Mouse (Mus musculus): ENCODE results near the gene Tesk2.
A peak's percentile ranks its signal among the peaks of the same experiment; 100 is the strongest.

The Tesk2 gene

GRCm38 (mm10) chr4:116712536-116712935, 8.2 kb upstream of the Tesk2 start:
- DNase-seq (ENCODE audit: low spot score in 2 of 2): no peak

DNA sequence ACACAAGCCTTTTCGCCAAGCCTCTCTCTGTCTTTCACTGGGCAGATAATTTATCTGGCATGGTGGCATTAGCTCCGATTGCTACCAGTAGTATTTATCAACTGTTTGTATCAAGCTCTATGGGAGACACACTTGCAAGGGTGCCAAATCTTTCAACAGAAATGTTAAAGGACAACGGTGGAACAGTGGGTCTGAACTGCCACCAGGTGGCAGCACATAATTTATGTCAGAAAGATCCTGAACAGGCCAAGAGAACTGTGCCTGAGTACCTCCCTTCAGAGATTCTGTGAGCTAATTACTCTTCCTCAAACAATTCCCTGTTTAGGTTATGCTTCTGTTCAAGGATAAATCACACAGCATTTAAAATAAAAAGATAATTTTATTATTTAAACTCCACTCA, 1.4 kb upstream of the Tesk2 start:
- peak; percentile 19 to 53 for DNase-seq (ENCODE audit: low spot score in 2 of 2)

- no peak for DNase-seq (ENCODE audit: low spot score in 2 of 2)
Measured at GRCm38 (mm10) chr4:116721098-116721628, 415 bp downstream of the Tesk2 start.

DNA sequence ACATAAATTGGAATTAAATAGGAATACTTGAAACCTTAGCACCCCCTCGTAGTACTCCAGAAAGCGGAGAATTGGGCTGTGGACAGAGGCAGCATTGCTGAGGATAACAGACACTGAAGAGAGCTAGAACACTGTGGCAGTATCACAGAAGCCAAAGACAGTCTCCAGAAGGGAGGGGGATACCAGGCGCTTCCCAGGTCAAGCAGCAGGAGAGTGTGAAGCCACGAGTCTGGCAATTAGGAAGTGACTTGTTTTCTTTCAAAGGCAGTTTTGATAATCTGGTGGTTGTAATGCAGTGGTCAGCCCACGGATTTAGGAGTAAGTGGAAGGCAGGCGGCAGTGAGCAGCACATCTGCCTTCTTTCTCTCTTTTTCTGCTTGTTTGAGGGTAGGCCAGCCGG, 1.5 kb downstream of the Tesk2 start:
- no peak for DNase-seq (ENCODE audit: low spot score in 2 of 2)

GRCm38 (mm10) chr4:116725444-116725843, 4.7 kb downstream of the Tesk2 start:
- no peak for DNase-seq (ENCODE audit: low spot score in 2 of 2)

GRCm38 (mm10) chr4:116727401-116727800, 6.7 kb downstream of the Tesk2 start:
- no peak for DNase-seq (ENCODE audit: low spot score in 2 of 2)

- DNase-seq (ENCODE audit: low spot score in 2 of 2): no peak
Measured at GRCm38 (mm10) chr4:116729532-116729931, 8.8 kb downstream of the Tesk2 start.

DNA sequence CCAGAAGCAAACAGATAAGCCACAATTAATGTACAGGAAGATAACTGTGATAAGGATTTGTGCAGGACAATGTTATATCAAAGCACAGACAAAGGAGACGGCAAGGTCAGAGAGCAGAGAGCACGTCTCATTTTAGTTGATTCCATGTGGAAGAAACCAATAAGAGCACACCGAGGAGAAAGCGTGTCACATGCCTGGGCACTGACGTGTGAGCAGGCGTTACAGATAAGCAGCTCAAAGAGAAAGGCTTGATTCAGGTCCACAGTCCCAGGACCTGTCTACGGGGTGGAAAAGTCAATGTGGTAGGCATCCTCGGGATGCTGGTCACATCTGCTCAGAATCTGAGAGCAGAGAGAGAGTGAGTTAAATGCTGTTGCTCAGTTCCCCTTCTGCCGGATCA, 10.3 kb downstream of the Tesk2 start:
- DNase-seq (ENCODE audit: low spot score in 2 of 2): no peak

- no peak for DNase-seq (ENCODE audit: low spot score in 2 of 2)
Measured at GRCm38 (mm10) chr4:116732355-116732754, 11.6 kb downstream of the Tesk2 start.

DNA sequence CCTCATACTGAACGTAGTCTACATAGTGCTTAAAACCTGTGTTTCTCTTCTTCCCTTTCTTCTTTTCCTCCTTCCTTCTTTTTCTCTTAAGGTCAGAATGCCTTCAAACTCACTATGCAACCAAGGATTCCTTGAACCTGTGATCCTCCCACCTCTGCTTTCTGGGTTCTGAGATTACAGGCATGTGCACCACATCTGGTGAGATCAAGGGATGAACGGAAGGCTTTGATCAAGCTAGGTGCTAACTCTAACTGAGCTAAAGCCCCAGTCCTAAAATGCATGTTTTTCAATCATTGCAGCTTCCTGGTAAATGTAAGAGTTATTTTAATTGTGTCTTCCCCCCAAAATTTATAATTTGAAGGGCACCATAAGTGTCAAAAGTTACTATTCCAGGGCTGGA, 14.2 kb downstream of the Tesk2 start:
- no peak for DNase-seq (ENCODE audit: low spot score in 2 of 2)

DNA sequence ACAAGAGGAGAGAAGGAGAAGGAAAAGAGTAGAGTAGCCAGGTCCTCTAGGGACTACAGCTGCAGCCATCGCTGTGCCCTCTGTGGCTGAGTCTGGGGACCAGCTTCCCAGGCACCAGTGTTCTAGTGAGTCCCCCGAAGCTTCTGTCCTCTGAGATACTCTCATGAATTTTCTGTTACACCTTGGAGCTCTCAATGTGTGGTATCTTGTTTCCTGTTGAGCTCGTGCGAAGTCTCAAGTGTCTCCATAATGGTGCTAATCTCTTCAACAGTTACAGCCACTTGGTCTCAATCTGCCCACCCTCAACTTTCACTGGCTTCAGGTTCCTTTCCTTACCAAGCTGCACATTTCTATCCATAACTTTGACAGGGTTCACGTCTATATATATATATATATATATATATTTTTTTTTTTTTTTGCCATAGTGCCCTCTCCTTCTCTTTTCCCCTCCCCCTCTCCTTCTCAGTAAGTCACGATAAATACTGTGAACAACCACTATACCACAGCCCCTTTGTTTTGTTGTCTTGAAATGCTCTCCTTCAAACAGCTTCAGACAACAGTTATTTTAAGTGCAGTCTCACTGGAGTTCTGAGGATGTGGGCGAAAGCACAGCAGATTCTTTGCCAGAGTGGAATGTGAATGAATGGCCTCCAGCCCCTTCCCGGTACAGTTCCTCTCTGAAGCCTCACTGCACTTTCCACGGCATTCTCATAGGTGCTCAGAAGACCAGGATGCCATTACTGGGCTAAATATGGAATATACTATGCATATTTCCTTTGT, 18.4 kb downstream of the Tesk2 start:
- no peak for DNase-seq (ENCODE audit: low spot score in 2 of 2)

- no peak for DNase-seq (ENCODE audit: low spot score in 2 of 2)
Measured at GRCm38 (mm10) chr4:116749750-116750149, 29.0 kb downstream of the Tesk2 start.

- no peak for DNase-seq (ENCODE audit: low spot score in 2 of 2)
Measured at GRCm38 (mm10) chr4:116761914-116762313, 41.2 kb downstream of the Tesk2 start.

DNA sequence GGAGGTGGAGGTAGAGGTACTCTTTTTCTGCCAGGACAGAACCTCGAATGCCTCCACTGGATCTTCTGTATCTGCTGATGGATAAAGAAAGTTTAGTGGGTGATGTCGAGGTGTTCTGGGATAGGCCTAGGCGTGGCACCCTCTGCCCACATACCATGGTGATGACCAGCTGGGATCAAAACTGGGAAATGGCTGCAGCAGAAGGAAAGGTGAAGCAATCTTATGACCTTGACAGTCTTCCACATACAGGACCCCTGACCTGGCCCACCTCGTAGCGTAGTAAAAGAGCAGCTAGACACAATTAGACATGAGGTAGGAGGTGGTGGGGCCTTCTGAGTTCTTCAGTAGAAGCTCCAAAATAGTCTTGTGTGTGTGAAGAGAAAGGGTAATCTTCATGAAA, 43.3 kb downstream of the Tesk2 start:
- no peak for DNase-seq (ENCODE audit: low spot score in 2 of 2)

DNA sequence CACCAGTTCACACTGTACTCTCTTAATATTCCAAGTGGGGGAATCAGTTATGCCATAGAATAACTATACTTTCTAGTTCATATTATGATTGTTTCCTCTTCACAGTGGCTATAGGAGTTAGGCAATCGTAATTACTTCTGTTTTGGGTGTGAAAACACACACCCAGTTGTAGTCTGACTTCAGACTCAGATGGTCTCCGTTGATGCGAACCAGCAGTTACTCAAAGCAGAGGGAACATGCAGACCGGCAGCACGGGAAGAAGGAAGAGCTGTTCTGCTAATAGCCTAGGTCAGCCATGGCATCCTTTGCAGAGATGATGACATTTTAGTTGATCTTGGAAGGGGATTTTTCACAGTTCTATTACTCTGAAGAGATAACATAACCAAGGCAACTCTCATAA, 47.8 kb downstream of the Tesk2 start:
- no peak for DNase-seq (ENCODE audit: low spot score in 2 of 2)

DNA sequence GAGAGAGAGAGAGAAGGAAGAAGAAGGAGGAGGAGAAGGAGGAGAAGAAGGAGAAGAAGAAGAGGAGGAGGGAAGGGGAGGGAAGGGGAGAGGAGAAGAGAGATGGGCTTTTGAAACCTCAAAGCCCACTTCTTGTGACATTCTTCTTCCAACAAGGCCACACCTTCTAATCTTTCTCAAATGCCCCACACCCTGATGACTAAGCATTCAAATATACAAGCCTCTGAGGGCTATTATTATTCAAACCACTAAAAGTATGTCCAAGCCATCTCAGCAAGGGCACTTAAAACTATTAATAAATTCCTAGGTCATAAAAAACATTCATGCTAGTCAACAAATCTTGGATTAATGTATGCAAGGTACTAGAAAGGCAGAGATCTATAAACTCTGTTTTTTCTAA, 48.3 kb downstream of the Tesk2 start:
- DNase-seq (ENCODE audit: low spot score in 2 of 2): no peak

DNA sequence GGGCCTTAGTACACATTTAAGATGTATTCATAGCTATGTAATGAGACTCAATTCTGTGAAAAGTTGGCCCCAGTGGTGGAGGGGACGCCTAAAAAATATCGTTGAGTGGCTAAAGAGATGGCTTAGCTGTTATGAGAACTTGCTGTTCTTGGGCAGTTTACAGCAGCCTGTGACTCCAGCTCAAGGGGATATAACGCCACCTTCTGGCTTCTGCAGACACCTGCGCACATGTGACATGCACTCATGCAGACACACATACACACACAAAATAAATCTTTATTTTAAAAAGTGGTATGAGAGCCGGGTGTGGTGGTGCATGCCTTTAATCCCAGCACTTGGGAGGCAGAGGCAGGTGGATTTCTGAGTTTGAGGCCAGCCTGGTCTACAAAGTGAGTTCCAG, 55.6 kb downstream of the Tesk2 start:
- DNase-seq (ENCODE audit: low spot score in 2 of 2): no peak

- DNase-seq (ENCODE audit: low spot score in 2 of 2): no peak
Measured at GRCm38 (mm10) chr4:116777079-116777478, 56.3 kb downstream of the Tesk2 start.

DNA sequence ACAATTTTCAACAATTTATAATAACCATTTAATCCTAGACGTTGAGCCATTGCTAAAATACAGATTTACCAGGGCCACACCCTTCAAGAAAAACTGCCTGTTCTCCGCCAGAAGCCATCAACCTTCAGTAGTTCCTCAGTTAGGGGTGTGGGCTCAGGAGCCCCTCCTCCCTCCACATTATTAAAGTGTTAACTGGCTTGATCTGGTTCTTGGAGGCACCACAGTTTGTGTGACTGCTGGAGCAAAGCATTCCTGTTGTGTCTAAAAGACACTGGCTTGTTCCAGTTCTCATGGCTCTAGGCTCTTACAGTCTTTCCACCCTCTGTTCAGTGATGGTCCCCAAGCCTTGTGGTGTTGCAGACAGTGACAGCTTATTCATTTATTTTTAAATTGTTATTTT, 59.8 kb downstream of the Tesk2 start:
- no peak for DNase-seq (ENCODE audit: low spot score in 2 of 2)

DNA sequence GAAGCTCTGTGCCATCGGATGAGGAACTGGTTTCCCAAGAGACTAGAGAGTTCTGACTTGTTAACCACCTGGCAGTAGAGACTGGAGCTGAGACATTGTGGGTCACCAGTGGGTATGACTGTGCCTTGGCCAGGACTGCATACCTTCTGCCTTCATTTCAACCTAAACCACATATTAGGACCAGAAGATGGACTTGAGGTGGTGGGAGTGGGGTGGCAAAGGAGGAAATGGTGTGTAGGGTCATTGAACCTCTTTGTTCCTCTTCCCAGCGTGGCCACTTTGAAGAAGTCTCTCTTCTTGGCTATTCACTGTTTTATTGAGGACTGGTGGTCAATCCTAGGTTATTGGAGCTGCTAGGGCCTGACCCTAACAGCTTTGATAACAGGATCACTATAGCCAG, 60.6 kb downstream of the Tesk2 start:
- DNase-seq (ENCODE audit: low spot score in 2 of 2): no peak

DNA sequence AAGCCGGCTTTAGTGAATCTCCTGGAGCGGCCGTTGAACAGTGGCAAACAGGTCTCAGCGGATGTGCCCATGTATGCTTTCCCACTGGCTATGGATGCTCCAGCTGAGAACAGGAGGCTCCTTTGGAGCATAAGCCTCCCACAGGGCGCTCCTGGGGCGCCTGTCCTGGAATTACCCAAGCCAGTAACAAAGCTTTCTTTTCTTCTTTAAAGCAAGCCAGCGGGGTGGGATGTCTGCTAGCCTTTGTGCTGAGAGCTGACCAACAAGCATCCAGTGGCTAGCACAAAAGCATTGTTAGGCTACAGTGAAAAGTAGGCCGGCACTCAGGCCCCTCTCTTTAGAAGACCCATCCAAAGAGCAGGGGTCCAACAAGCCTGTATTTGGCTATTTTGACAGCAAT, 61.4 kb downstream of the Tesk2 start:
- DNase-seq (ENCODE audit: low spot score in 2 of 2): no peak

DNA sequence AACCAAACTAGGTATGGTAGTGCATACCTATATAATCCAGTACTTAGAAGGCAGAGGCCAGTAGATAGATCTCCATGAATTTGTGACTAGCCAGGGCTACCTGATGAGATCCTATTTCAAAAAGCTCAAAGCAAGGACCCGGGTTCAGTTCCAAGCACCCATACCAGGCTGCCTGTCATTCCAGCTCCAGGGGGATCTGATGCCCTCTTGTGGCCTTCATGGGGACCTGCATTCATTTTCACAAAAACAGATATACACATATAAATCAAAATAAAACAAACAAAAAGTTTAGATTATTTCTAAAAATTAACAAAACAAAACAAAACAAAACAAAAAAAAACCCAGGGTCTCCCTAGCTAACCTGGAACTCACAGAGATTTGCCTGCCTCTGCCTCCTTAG, 65.8 kb downstream of the Tesk2 start:
- DNase-seq (ENCODE audit: low spot score in 2 of 2): no peak

- no peak for DNase-seq (ENCODE audit: low spot score in 2 of 2)
Measured at GRCm38 (mm10) chr4:116787985-116788760, 67.4 kb downstream of the Tesk2 start.

Measured in urinary bladder, adult 18-20 months (tissue).